Comparison of ENCODE assay signal across 25 mouse cellular contexts in the genomic region with DNA sequence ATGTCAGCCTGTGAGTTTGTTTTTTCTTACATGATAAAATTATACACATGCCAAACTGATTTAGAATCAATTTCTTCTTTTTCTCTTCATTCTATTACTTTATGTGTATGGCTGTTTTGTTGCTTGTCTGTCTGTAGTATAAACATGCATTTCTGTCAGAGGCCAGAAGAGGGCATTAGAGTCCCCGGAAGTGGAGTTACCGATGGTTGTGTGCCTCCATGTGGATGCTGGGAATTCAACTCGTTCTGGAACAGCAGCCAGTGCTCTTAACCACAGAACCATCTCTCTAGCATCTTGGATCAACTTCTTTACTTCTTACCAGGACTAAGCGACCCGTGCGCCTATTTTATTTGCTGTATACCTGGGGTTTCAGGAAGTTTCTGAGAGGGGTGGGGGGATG.
"Had no signal": no experiment of that assay in that cellular context is flagged by ENCODE, and none has a peak within 500 bp of the region (broad histone marks: within the 10 kb centered on the region; RNA-seq: fewer than 3 reads in every experiment).

No protein-coding gene starts in this region.

- DNase-seq: kidney, adult 8-10 months; kidney, postnatal 10 days; kidney, postnatal 36 days; layer of hippocampus, adult 9-11 months; liver; lung, adult 18-20 months; lung, postnatal 10 days; lung, postnatal 36 days; right cerebral cortex, adult 18-20 months; right cerebral cortex, postnatal 14 days; right cerebral cortex, postnatal 4 days; thymus, adult 18-20 months; thymus, postnatal 36 days had no signal

- H3K27me3 ChIP-seq: limb, embryonic 13.5 days; stomach, embryonic 15.5 days had no signal

- H3K9me3 ChIP-seq: kidney, embryonic 15.5 days; liver, embryonic 15.5 days; lung, embryonic 15.5 days; midbrain, embryonic 13.5 days; stomach, embryonic 15.5 days had no signal

- H3K27ac ChIP-seq: kidney, embryonic 15.5 days; limb, embryonic 10.5 days; limb, embryonic 13.5 days; liver, embryonic 12.5 days; liver, embryonic 15.5 days; lung, embryonic 15.5 days; midbrain, embryonic 10.5 days; midbrain, embryonic 13.5 days; neural tube, embryonic 12.5 days; neural tube, embryonic 15.5 days; stomach, embryonic 15.5 days had no signal

- H3K36me3 ChIP-seq: kidney, embryonic 15.5 days; limb, embryonic 10.5 days; limb, embryonic 13.5 days; liver, embryonic 12.5 days; liver, embryonic 15.5 days; lung, embryonic 15.5 days; midbrain, embryonic 10.5 days; midbrain, embryonic 13.5 days; neural tube, embryonic 12.5 days; neural tube, embryonic 15.5 days; stomach, embryonic 15.5 days had no signal

- H3K4me2 ChIP-seq: kidney, embryonic 15.5 days; limb, embryonic 13.5 days; liver, embryonic 12.5 days; liver, embryonic 15.5 days; lung, embryonic 15.5 days; midbrain, embryonic 13.5 days; neural tube, embryonic 12.5 days; neural tube, embryonic 15.5 days; stomach, embryonic 15.5 days had no signal

- H3K4me3 ChIP-seq: kidney, embryonic 15.5 days; limb, embryonic 10.5 days; limb, embryonic 13.5 days; liver, embryonic 12.5 days; liver, embryonic 15.5 days; lung, embryonic 15.5 days; megakaryocyte, embryonic 14.5 days; midbrain, embryonic 10.5 days; midbrain, embryonic 13.5 days; neural tube, embryonic 12.5 days; neural tube, embryonic 15.5 days; stomach, embryonic 15.5 days had no signal

- H3K4me1 ChIP-seq: liver, embryonic 12.5 days; liver, embryonic 15.5 days had no signal

- H3K9ac ChIP-seq: kidney, embryonic 15.5 days; limb, embryonic 13.5 days; liver, embryonic 12.5 days; liver, embryonic 15.5 days; lung, embryonic 15.5 days; midbrain, embryonic 13.5 days; neural tube, embryonic 12.5 days; neural tube, embryonic 15.5 days; stomach, embryonic 15.5 days had no signal

- ATAC-seq: liver, embryonic 12.5 days; midbrain, embryonic 13.5 days had no signal
